Mouse (Mus musculus) frontal cortex, adult (tissue): ENCODE measurements around the gene Mxi1.

ENCODE experiments used
- ATAC-seq: cut with Nextera tagmentation; 2 replicates; pipeline ENCODE4 v1.9.2; 2017; ENCODE audit warnings: mild to moderate bottlenecking, moderate library complexity, mixed read lengths; ENCODE audit not compliant: low TSS enrichment

Gene Mxi1

GRCm38 (mm10) chr19:53322438-53323048 is 12.2 kb downstream of the Mxi1 start:
- no peak for ATAC-seq

GRCm38 (mm10) chr19:53324866-53325265 is 14.5 kb downstream of the Mxi1 start:
- no peak for ATAC-seq

GRCm38 (mm10) chr19:53325578-53326295 is 15.4 kb downstream of the Mxi1 start:
- peak; percentile 75 for ATAC-seq

GRCm38 (mm10) chr19:53328116-53328515 is 17.8 kb downstream of the Mxi1 start:
- no peak for ATAC-seq

GRCm38 (mm10) chr19:53329221-53329991 is 19.1 kb downstream of the Mxi1 start:
- ATAC-seq: peak; percentile 66

- peak; percentile 32 for ATAC-seq
Measured at GRCm38 (mm10) chr19:53329992-53330381, 19.7 kb downstream of the Mxi1 start.

GRCm38 (mm10) chr19:53331882-53332500 is 21.7 kb downstream of the Mxi1 start:
- ATAC-seq: no peak

- no peak for ATAC-seq
Measured at GRCm38 (mm10) chr19:53333730-53334129, 23.4 kb downstream of the Mxi1 start.

- no peak for ATAC-seq
Measured at GRCm38 (mm10) chr19:53335241-53335640, 24.9 kb downstream of the Mxi1 start.

GRCm38 (mm10) chr19:53340423-53340822 is 30.1 kb downstream of the Mxi1 start:
- ATAC-seq: no peak

GRCm38 (mm10) chr19:53343174-53343881 is 33.0 kb downstream of the Mxi1 start:
- ATAC-seq: no peak

- ATAC-seq: no peak
Measured at GRCm38 (mm10) chr19:53344062-53344461, 33.7 kb downstream of the Mxi1 start.

- no peak for ATAC-seq
Measured at GRCm38 (mm10) chr19:53345766-53346165, 35.4 kb downstream of the Mxi1 start.

- ATAC-seq: peak; percentile 84
Measured at GRCm38 (mm10) chr19:53353864-53354263, 43.5 kb downstream of the Mxi1 start.

- no peak for ATAC-seq
Measured at GRCm38 (mm10) chr19:53354271-53355000, 44.1 kb downstream of the Mxi1 start.

- peak; percentile 25; the same call in 1 of the 2 replicates for ATAC-seq
Measured at GRCm38 (mm10) chr19:53355065-53355464, 44.7 kb downstream of the Mxi1 start.

- peak; percentile 35; the same call in 1 of the 2 replicates for ATAC-seq
Measured at GRCm38 (mm10) chr19:53359160-53360033, 49.1 kb downstream of the Mxi1 start.

- peak; percentile 47; the same call in 1 of the 2 replicates for ATAC-seq
Measured at GRCm38 (mm10) chr19:53360265-53360958, 50.1 kb downstream of the Mxi1 start.

- no peak for ATAC-seq
Measured at GRCm38 (mm10) chr19:53362967-53363366, 52.6 kb downstream of the Mxi1 start.
